Mouse (Mus musculus): ENCODE data around the gene Defa35.
"Not testable (repeated sequence)": the region's sequence is repeated elsewhere in the genome, so short reads cannot be mapped to it uniquely, and the experiment has no call there.

Gene Defa35

DNA sequence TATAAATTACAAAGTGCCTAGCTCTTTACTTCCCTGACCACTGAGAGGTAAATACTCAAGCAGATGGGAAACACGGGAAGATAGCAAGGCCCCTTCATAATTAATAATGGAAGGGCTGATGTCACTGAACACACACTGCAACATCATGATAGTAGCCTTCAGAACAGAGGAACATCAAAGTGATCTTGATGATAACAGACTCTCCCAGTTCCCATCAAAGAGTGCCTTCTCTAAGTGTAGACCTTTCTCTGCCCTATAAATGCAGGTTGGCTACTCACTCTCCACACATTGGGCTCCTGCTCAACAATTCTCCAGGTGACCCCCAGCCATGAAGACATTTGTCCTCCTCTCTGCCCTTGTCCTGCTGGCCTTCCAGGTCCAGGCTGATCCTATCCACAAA is at the start of gene Defa35:
Gene Defa35 (plus strand): TSS at position 301 of the 400 bp plus-strand sequence.
- DNase-seq (ENCODE audit: low spot score in 2 of 2) = not testable (repeated sequence)

DNA sequence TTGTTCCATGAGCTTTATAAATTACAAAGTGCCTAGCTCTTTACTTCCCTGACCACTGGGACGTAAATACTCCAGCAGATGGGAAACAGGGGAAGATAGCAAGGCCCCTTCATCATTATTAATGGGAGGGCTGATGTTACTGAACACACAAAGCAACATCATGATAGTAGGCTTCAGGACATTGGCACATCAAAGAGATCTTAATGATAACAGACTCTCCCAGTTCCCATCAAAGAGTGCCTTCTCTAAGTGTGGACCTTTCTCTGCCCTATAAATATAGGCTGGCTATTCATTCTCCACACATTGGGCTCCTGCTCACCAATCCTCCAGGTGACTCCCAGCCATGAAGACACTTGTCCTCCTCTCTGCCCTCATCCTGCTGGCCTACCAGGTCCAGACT is 39.6 kb upstream of the Defa35 start, which contains the start of gene Defa21:
Gene Defa21 (plus strand): TSS at position 301 of the 400 bp plus-strand sequence.
- not testable (repeated sequence) for DNase-seq (ENCODE audit: low spot score in 2 of 2)

DNA sequence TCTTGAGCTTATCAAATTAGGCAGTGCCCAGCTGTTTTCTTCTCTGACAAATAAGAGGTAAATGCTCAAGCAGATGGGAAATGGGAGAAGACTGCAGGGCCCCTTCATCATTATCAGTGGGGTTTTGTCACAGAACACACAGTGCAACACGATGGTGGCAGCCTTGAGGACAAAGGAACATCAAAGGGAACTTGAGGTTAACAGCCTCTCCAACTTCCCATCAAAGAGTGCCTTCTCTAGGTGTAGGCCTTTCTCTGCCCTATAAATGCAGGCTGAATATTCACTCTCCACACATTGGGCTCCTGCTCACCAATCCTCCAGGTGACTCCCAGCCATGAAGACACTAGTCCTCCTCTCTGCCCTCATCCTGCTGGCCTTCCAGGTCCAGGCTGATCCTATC is 10.1 kb upstream of the Defa35 start, which contains the start of gene Defa23:
Gene Defa23 (plus strand): TSS at position 301 of the 400 bp plus-strand sequence.
- not testable (repeated sequence) for DNase-seq (ENCODE audit: low spot score in 2 of 2)

DNA sequence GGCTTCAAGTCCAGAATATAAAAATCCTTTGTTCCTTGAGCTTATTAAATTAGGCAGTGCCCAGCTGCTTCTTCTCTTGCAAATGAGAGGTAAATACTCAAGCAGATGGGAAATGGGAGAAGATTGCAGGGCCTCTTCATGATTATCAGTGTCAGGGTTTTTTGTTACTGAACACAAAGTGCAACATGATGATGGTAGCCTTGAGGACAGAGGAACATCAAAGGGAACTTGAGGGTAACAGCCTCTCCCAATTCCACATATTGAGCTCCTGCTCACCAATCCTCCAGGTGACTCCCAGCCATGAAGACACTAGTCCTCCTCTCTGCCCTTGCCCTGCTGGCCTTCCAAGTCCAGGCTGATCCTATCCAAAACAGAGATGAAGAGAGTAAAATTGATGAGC is 19.3 kb downstream of the Defa35 start, which contains the start of gene Defa25:
Gene Defa25 (plus strand): TSS at position 301 of the 400 bp plus-strand sequence.
- DNase-seq (ENCODE audit: low spot score in 2 of 2) = not testable (repeated sequence)

DNA sequence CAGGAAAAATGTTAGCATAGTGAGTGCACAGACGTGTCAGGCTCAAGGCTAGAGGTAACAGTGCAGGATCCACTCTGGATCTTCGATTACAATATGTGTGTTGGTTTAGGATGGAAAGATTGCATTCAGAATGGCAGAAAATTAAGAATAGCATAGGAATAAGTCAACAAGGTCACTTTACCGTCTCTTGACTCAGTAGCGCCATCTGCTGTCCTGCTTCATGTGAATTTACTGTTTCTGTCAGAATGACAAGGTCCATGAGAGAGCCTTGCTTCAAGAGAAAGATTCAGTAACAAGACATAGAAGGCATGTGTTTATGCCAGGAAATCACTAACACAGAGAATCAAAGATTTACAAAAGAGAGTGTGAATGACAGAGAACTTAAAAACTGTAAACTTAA is 28.3 kb downstream of the Defa35 start:
- DNase-seq (ENCODE audit: low spot score in 2 of 2) = no peak

DNA sequence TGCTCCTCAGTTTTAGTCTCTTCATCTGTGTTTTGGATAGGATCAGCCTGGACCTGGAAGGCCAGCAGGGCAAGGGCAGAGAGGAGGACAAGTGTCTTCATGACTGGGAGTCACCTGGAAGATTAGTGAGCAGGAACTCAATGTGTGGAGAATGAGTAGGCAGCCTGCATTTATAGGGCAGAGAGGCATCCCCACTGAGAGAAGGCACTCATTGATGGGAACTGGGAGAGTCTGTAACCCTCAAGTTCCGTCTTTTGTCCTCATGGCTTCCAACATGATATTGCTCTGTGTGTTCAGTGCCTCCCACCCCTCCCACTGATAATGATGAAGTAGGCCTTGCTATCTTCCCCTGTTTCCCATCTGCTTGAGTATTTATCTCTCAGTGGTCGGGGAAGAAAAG is 31.1 kb downstream of the Defa35 start, which contains the start of gene Gm14851:
Gene Gm14851 (minus strand): TSS at position 101 of the 400 bp plus-strand sequence.
- not testable (repeated sequence) for DNase-seq (ENCODE audit: low spot score in 2 of 2)
